Mouse (Mus musculus): ENCODE data around the gene Wdr82.

DNA sequence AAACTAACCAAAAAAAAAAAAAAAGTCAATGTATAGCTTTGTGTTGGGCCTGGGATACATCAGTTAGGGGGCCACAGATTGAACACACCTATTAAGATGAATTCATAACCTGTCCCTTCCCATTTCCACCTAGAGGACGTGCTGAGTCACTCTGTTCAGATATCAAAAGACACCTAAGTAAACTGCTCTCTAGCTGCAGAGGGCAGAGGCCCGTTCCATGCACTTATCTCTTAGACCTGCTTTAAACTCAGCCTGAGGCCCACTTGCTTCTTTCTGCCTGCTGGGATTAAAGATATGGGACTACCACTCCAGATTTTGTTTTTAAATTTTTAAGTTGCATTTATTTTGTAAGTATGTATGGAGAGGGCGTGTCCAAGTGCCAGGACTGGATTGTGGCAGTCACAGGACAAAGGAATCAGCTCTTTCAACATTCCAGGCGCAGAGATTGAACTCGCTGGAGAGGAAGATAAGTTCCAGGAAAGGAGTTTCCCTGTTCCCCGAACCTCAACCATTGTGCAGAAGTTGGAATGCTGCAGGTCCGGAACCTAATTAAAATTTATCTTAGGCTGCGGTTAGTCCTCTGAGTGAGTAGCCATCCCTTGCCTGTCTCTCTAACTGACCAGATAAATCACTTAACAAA lies 57.2 kb downstream of the Wdr82 start:
- no peak for TF ChIP-seq CTCF (IDR thresholded peaks at IDR 0.05; ENCODE audit: extremely low read depth, insufficient read depth, low read length)
- no peak for TF ChIP-seq POLR2A (IDR thresholded peaks at IDR 0.05; ENCODE audit: extremely low read depth, insufficient read depth, low read length)
